Mouse (Mus musculus): ENCODE data around the gene Qrich2. TPM values are rescaled to one million over a fixed set of nuclear protein-coding genes. Genes with fewer than 3 reads are reported as not detected.
"Not testable (repeated sequence)": the region's sequence is repeated elsewhere in the genome, so short reads cannot be mapped to it uniquely, and the experiment has no call there.

Qrich2 gene
- polyA plus RNA-seq, 1 experiment, result not detected

GRCm38 (mm10) chr11:116478978-116479377 lies 12.9 kb upstream of the Qrich2 start:
- Histone ChIP-seq H3K4me1 (ENCODE audit: control insufficient read depth, insufficient read depth, low read length) (peaks cover 11% of the 10 kb centered on the region; the same call in 1 of the 2 replicates), H3K27ac (ENCODE audit: insufficient read depth, low read depth, low read length) (no peak overlapping the region), H3K4me3 (ENCODE audit: insufficient read depth, low read depth, low read length) (no peak overlapping the region)
- TF ChIP-seq POLR2A (IDR thresholded peaks at IDR 0.05; ENCODE audit: insufficient read depth, low read depth, low read length) (no peak), CTCF (IDR thresholded peaks at IDR 0.05; ENCODE audit: insufficient read depth, low read depth, low read length) (no peak)
- 89% methylated on average over 7 of the region's 7 CpGs for WGBS

GRCm38 (mm10) chr11:116477160-116477759 lies 11.2 kb upstream of the Qrich2 start:
- H3K4me3 ChIP-seq (ENCODE audit: insufficient read depth, low read depth, low read length), result no peak overlapping the region
- H3K27ac ChIP-seq (ENCODE audit: insufficient read depth, low read depth, low read length), result peak overlapping the region; percentile 19; the same call in 1 of the 2 replicates
- peaks cover 11% of the 10 kb centered on the region; the same call in 1 of the 2 replicates for H3K4me1 ChIP-seq (ENCODE audit: control insufficient read depth, insufficient read depth, low read length)
- 56% methylated on average over 15 of the region's 15 CpGs for WGBS
- TF ChIP-seq CTCF (IDR thresholded peaks at IDR 0.05; ENCODE audit: insufficient read depth, low read depth, low read length), result no peak
- no peak for TF ChIP-seq POLR2A (IDR thresholded peaks at IDR 0.05; ENCODE audit: insufficient read depth, low read depth, low read length)

DNA sequence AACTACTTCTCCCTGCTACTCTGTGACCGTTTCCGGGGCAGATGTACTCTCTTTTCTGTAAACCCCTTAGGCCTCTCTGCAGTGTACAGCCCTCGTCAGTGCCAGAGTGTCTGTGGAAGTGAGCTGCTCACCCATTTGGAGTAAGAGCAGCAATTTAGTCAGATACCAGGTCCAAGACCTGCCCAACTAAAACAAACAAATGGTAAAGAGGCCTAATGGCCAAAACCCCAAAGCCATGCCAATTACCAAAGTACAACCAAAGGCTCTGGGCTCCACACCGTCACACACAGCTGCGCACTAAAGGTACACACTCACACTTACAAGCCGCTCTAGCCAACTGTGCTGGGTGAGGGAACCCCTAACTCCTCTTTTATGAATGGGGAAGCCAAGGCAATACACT lies 10.7 kb upstream of the Qrich2 start:
- 79% methylated on average over 6 of the region's 6 CpGs for WGBS
- Histone ChIP-seq H3K4me3 (ENCODE audit: insufficient read depth, low read depth, low read length) (no peak overlapping the region), H3K4me1 (ENCODE audit: control insufficient read depth, insufficient read depth, low read length) (peaks cover 11% of the 10 kb centered on the region; the same call in 1 of the 2 replicates), H3K27ac (ENCODE audit: insufficient read depth, low read depth, low read length) (no peak overlapping the region)
- no peak for TF ChIP-seq CTCF (IDR thresholded peaks at IDR 0.05; ENCODE audit: insufficient read depth, low read depth, low read length)
- no peak for TF ChIP-seq POLR2A (IDR thresholded peaks at IDR 0.05; ENCODE audit: insufficient read depth, low read depth, low read length)

GRCm38 (mm10) chr11:116476041-116476440 lies 10.0 kb upstream of the Qrich2 start:
- TF ChIP-seq POLR2A (IDR thresholded peaks at IDR 0.05; ENCODE audit: insufficient read depth, low read depth, low read length) (no peak), CTCF (IDR thresholded peaks at IDR 0.05; ENCODE audit: insufficient read depth, low read depth, low read length) (no peak)
- Histone ChIP-seq H3K4me3 (ENCODE audit: insufficient read depth, low read depth, low read length) (no peak overlapping the region), H3K27ac (ENCODE audit: insufficient read depth, low read depth, low read length) (peak overlapping the region; percentile 39), H3K4me1 (ENCODE audit: control insufficient read depth, insufficient read depth, low read length) (peaks cover 13% of the 10 kb centered on the region)
- 60% methylated on average over 10 of the region's 10 CpGs for WGBS

DNA sequence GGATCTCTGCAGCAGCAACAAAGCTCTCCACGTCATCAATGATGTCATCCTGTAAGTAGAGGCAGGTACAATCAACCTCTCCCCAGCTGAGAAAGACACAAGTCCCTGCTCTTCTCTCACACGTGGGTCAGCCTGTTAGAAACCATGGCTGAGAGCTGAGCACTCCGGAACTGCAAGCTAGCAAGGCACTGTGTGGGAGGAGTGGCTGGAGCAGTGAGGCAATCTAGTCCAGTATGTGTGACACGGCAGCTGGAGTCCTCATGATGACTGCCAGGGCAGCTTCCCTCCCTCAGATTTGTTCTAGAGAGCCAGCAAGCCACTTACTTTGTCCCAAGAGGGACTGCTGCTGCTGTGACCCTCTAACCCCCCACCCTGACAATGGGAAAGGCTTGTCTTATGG lies 6.2 kb upstream of the Qrich2 start:
- Histone ChIP-seq H3K4me1 (ENCODE audit: control insufficient read depth, insufficient read depth, low read length) (peaks cover 17% of the 10 kb centered on the region), H3K4me3 (ENCODE audit: insufficient read depth, low read depth, low read length) (no peak overlapping the region), H3K27ac (ENCODE audit: insufficient read depth, low read depth, low read length) (no peak overlapping the region)
- WGBS, result 62% methylated on average over 4 of the region's 4 CpGs
- TF ChIP-seq CTCF (IDR thresholded peaks at IDR 0.05; ENCODE audit: insufficient read depth, low read depth, low read length) (no peak), POLR2A (IDR thresholded peaks at IDR 0.05; ENCODE audit: insufficient read depth, low read depth, low read length) (no peak)

DNA sequence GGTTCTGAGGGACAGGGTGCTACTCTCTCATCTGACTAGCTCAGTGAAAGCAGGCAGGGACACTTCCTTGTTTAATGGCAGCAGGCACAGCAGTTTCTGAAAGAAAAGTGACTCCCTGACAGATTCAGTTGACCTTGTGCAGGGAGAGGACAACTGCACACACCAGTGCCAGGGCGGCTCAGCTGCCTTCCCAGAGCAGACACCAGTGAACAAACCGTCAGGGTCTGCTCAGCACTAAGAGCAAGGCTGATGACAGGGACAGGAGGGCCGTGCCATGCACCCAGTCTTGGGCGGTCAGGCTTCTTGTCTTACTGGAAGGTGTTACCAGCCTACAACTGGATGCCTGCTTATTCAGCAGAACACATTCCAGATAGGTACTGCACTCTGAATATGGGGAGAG lies 4.9 kb upstream of the Qrich2 start:
- TF ChIP-seq CTCF (IDR thresholded peaks at IDR 0.05; ENCODE audit: insufficient read depth, low read depth, low read length) (no peak), POLR2A (IDR thresholded peaks at IDR 0.05; ENCODE audit: insufficient read depth, low read depth, low read length) (no peak)
- peaks cover 17% of the 10 kb centered on the region for H3K4me1 ChIP-seq (ENCODE audit: control insufficient read depth, insufficient read depth, low read length)
- H3K27ac ChIP-seq (ENCODE audit: insufficient read depth, low read depth, low read length), result peak overlapping the region; percentile 42
- 86% methylated on average over 4 of the region's 4 CpGs for WGBS
- H3K4me3 ChIP-seq (ENCODE audit: insufficient read depth, low read depth, low read length), result no peak overlapping the region

DNA sequence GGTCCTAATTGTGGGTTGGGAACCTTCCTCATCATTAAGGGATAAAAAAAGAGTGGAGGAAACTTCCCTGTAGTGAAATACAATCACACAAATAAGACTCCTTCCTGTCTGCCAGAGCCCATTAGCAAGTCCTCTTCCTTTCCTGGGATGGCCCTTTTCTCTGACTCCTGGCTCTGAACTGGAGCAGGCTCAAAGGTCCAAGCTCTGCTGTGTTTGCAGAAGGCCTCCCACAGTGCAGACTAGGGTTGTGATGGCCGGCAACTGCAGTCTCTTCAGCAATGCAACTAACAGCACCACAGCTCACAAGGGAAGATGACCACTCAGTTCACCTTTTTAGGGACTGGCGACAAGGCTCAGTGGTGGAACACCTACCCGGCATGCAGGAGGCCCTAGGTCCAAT lies 4.2 kb upstream of the Qrich2 start:
- H3K4me3 ChIP-seq (ENCODE audit: insufficient read depth, low read depth, low read length), result no peak overlapping the region
- 61% methylated on average over 3 of the region's 3 CpGs for WGBS
- no peak for TF ChIP-seq POLR2A (IDR thresholded peaks at IDR 0.05; ENCODE audit: insufficient read depth, low read depth, low read length)
- TF ChIP-seq CTCF (IDR thresholded peaks at IDR 0.05; ENCODE audit: insufficient read depth, low read depth, low read length), result no peak
- peak overlapping the region; percentile 42 for H3K27ac ChIP-seq (ENCODE audit: insufficient read depth, low read depth, low read length)
- H3K4me1 ChIP-seq (ENCODE audit: control insufficient read depth, insufficient read depth, low read length), result peaks cover 15% of the 10 kb centered on the region

DNA sequence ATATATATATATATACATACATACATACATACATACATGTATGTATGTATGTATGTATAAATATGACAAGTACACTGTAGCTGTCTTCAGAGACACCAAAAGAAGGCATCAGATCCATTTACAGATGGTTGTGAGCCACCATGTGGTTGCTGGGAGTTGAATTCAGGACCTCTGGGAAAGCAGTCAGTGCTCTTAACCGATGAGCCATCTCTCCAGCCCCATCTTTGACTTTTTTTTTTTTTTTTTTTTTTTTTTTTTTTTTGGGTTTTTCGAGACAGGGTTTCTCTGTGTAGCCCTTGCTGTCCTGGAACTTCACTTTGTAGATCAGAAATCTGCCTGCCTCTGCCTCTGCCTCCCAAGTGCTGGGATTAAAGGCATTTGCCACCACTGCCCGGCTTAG lies 2.3 kb upstream of the Qrich2 start:
- H3K4me1 ChIP-seq (ENCODE audit: control insufficient read depth, insufficient read depth, low read length), result peaks cover 16% of the 10 kb centered on the region
- H3K27ac ChIP-seq (ENCODE audit: insufficient read depth, low read depth, low read length); H3K4me3 ChIP-seq (ENCODE audit: insufficient read depth, low read depth, low read length): not testable (repeated sequence)
- 85% methylated on average over 3 of the region's 3 CpGs for WGBS

DNA sequence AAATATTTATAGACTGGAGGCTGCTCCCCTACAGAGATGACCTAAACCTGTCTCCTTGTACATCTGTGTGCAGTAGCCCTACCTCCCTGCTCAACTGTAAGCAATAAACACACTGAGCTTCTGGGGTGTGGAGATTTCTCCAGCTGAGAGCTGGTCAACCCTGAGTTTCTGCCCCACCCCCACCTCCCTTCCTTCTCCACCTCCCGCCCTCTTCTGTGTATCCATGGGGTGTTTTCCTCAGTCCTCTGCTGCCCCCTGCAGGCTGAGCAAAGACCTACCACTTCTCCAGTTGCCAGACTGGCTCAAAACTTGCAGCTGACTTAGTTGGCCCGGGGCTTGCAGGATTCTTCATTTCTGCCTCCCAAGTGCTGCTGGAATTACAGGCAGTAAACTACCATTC lies 2.2 kb downstream of the Qrich2 start:
- Histone ChIP-seq H3K4me1 (ENCODE audit: control insufficient read depth, insufficient read depth, low read length) (peaks cover 8% of the 10 kb centered on the region), H3K27ac (ENCODE audit: insufficient read depth, low read depth, low read length) (no peak overlapping the region), H3K4me3 (ENCODE audit: insufficient read depth, low read depth, low read length) (no peak overlapping the region)
- no peak for TF ChIP-seq POLR2A (IDR thresholded peaks at IDR 0.05; ENCODE audit: insufficient read depth, low read depth, low read length)
- peak; percentile 76 for TF ChIP-seq CTCF (IDR thresholded peaks at IDR 0.05; ENCODE audit: insufficient read depth, low read depth, low read length)
- WGBS, result 0% methylated on average over 2 of the region's 2 CpGs

- no peak overlapping the region for H3K4me3 ChIP-seq (ENCODE audit: insufficient read depth, low read depth, low read length)
- TF ChIP-seq CTCF (IDR thresholded peaks at IDR 0.05; ENCODE audit: insufficient read depth, low read depth, low read length) (no peak), POLR2A (IDR thresholded peaks at IDR 0.05; ENCODE audit: insufficient read depth, low read depth, low read length) (no peak)
- H3K27ac ChIP-seq (ENCODE audit: insufficient read depth, low read depth, low read length), result peak overlapping the region; percentile 48; the same call in 1 of the 2 replicates
- 51% methylated on average over 5 of the region's 5 CpGs for WGBS
- H3K4me1 ChIP-seq (ENCODE audit: control insufficient read depth, insufficient read depth, low read length), result peaks cover 8% of the 10 kb centered on the region
Measured at GRCm38 (mm10) chr11:116463338-116463737, 2.7 kb downstream of the Qrich2 start.

Measured in olfactory bulb, adult 2 months (tissue).